Mouse (Mus musculus) myocyte (in vitro differentiated cells): ENCODE measurements around the gene Ifna11.

Experiments
- CEBPB ChIP-seq: IDR thresholded peaks from 2 replicates; pipeline ENCODE4 v1.6.1; 2011; ENCODE audit warnings: mild to moderate bottlenecking, moderate library complexity; ENCODE audit not compliant: poor library complexity, insufficient read depth, severe bottlenecking
- E2F4 ChIP-seq: IDR thresholded peaks from one replicate; pipeline ENCODE4 v1.6.1; 2011; ENCODE audit warnings: mild to moderate bottlenecking, control low read depth, moderate library complexity; ENCODE audit not compliant: insufficient read depth
- POLR2A ChIP-seq: IDR thresholded peaks from one replicate; pipeline ENCODE4 v1.6.1; 2011; ENCODE audit warnings: low read depth, mild to moderate bottlenecking, control low read depth, moderate library complexity; ENCODE audit not compliant: insufficient read length
- REST ChIP-seq: IDR thresholded peaks from one replicate; pipeline ENCODE4 v1.6.1; 2011; ENCODE audit warnings: mild to moderate bottlenecking, control low read depth, moderate library complexity; ENCODE audit not compliant: insufficient read depth, insufficient read length
- TCF12 ChIP-seq: IDR thresholded peaks from one replicate; pipeline ENCODE4 v1.6.1; 2011; ENCODE audit warnings: mild to moderate bottlenecking, control low read depth; ENCODE audit not compliant: poor library complexity, insufficient read depth, severe bottlenecking
- USF1 ChIP-seq: IDR thresholded peaks from one replicate; pipeline ENCODE4 v1.6.1; 2011; ENCODE audit warnings: low read depth, mild to moderate bottlenecking, control low read depth, moderate library complexity

DNA sequence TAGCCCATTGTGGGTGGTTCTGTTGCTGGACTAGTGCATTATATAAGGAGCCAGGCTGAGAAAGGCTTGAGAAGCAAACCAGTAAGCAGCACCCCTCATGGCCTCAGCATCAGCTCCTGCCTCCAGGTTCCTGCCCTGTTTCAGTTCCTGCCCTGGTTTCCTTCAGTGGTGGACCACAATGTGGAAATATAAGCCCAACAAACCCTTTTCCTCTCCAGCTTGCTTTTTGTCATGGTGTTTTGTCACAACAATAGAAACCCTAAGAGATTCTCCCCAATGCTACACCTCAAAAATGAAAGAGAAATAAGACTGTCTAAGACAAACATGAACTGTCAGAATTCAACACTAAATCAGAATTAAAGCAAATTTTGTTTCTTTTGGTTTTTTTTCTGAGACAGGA lies 39.5 kb downstream of the Ifna11 start:
- TF ChIP-seq CEBPB (no peak), E2F4 (no peak), POLR2A (no peak), TCF12 (no peak), REST (no peak), USF1 (no peak)
